ENCODE assay signal across 16 mouse cellular contexts in genomic region chr9:59163390-59163976, GRCm38 (mm10).
DNase-seq lines count a peak whose midpoint lies in the region; ATAC-seq and TF ChIP-seq lines count a peak whose summit lies in the region.
"Had no signal": no experiment of that assay in that cellular context is flagged by ENCODE, and none has a peak within 500 bp of the region (broad histone marks: within the 10 kb centered on the region; RNA-seq: fewer than 3 reads in every experiment).

No protein-coding gene starts in this region.

- TF ChIP-seq CTCF in thymus, adult 2 months (IDR thresholded peaks at IDR 0.05; ENCODE audit: borderline replicate concordance, control insufficient read depth, extremely low read depth, insufficient read depth, low read length, poor library complexity): no peak

- H3K4me1 ChIP-seq in hindbrain, embryonic 11.5 days (replicated peaks; ENCODE audit: control insufficient read depth, insufficient read depth, low read length): peaks cover 4% of the 10 kb centered on the region
- peaks cover 18% of the 10 kb centered on the region for H3K4me1 ChIP-seq in midbrain, embryonic 13.5 days (replicated peaks)
- peaks cover 13% of the 10 kb centered on the region for H3K4me1 ChIP-seq in neural tube, embryonic 15.5 days
- H3K4me1 ChIP-seq in thymus, adult 2 months (replicated peaks; ENCODE audit: control insufficient read depth, insufficient read depth, low read length): no peaks in the 10 kb centered on the region
- H3K4me1 ChIP-seq: heart, embryonic 12.5 days; limb, embryonic 15.5 days had no signal

- DNase-seq in embryo, embryonic 9.5 days (ENCODE audit: extremely low spot score): peak; percentile 26
- DNase-seq in hindbrain, embryonic 11.5 days (ENCODE audit: low spot score): peak; percentile 57
- DNase-seq in thymus, postnatal 0 days (ENCODE audit: low spot score): no peak
- no peak for DNase-seq in urinary bladder, postnatal 36 days (ENCODE audit: low spot score in 2 of 2)
- no peak for DNase-seq in heart, postnatal 4 days
- DNase-seq in thymus, adult 2 months: no peak
- DNase-seq: adrenal gland, postnatal 36 days; cerebellum, adult 11 months; kidney, adult 2 months; lung, adult 18-20 months had no signal

- H3K27me3 ChIP-seq in hindbrain, embryonic 11.5 days (ENCODE audit: control insufficient read depth, insufficient read depth, low read length): no peaks in the 10 kb centered on the region
- H3K27me3 ChIP-seq in midbrain, embryonic 13.5 days: no peaks in the 10 kb centered on the region
- no peaks in the 10 kb centered on the region for H3K27me3 ChIP-seq in neural tube, embryonic 15.5 days (replicated peaks)
- H3K27me3 ChIP-seq in thymus, adult 2 months (ENCODE audit: control insufficient read depth, insufficient read depth, low read length): no peaks in the 10 kb centered on the region
- H3K27me3 ChIP-seq: heart, embryonic 12.5 days; limb, embryonic 15.5 days had no signal

- peak; percentile 90 for ATAC-seq in hindbrain, embryonic 11.5 days (ENCODE audit: low FRiP score)
- peak; percentile 76 for ATAC-seq in midbrain, embryonic 13.5 days
- peak; percentile 88 for ATAC-seq in neural tube, embryonic 15.5 days (ENCODE audit: low FRiP score)

- H3K9me3 ChIP-seq in hindbrain, embryonic 11.5 days (ENCODE audit: control insufficient read depth, low read length): no peaks in the 10 kb centered on the region
- no peaks in the 10 kb centered on the region for H3K9me3 ChIP-seq in midbrain, embryonic 13.5 days
- H3K9me3 ChIP-seq in neural tube, embryonic 15.5 days (replicated peaks): no peaks in the 10 kb centered on the region
- H3K9me3 ChIP-seq: heart, embryonic 12.5 days; limb, embryonic 15.5 days had no signal

- peak overlapping the region; percentile 45 for H3K27ac ChIP-seq in hindbrain, embryonic 11.5 days (ENCODE audit: low read depth, low read length)
- H3K27ac ChIP-seq in midbrain, embryonic 13.5 days: peak overlapping the region; percentile 77
- H3K27ac ChIP-seq in neural tube, embryonic 15.5 days (replicated peaks): peak overlapping the region; percentile 67
- H3K27ac ChIP-seq in thymus, adult 2 months (ENCODE audit: control insufficient read depth, insufficient read depth, low read length): no peak overlapping the region
- H3K27ac ChIP-seq: limb, embryonic 15.5 days; macrophage had no signal

- TF ChIP-seq POLR2A in thymus, adult 2 months (IDR thresholded peaks at IDR 0.05; ENCODE audit: control insufficient read depth, extremely low read depth, insufficient read depth, low read length, poor library complexity): no peak

- no peaks in the 10 kb centered on the region for H3K36me3 ChIP-seq in hindbrain, embryonic 11.5 days (ENCODE audit: control insufficient read depth, insufficient read depth, low read length)
- H3K36me3 ChIP-seq in midbrain, embryonic 13.5 days: no peaks in the 10 kb centered on the region
- no peaks in the 10 kb centered on the region for H3K36me3 ChIP-seq in neural tube, embryonic 15.5 days
- H3K36me3 ChIP-seq in thymus, adult 2 months (ENCODE audit: control insufficient read depth, insufficient read depth, low read length): no peaks in the 10 kb centered on the region
- H3K36me3 ChIP-seq: heart, embryonic 12.5 days; limb, embryonic 15.5 days had no signal

- H3K4me3 ChIP-seq in hindbrain, embryonic 11.5 days (ENCODE audit: low read depth, low read length): no peak overlapping the region
- no peak overlapping the region for H3K4me3 ChIP-seq in midbrain, embryonic 13.5 days (replicated peaks)
- H3K4me3 ChIP-seq in neural tube, embryonic 15.5 days (replicated peaks): no peak overlapping the region
- no peak overlapping the region for H3K4me3 ChIP-seq in thymus, adult 2 months (ENCODE audit: control insufficient read depth, insufficient read depth, low read length)
- H3K4me3 ChIP-seq: erythroblast, embryonic 14.5 days; heart, embryonic 12.5 days; limb, embryonic 15.5 days had no signal

- no peak overlapping the region for H3K9ac ChIP-seq in hindbrain, embryonic 11.5 days (ENCODE audit: low read depth, low read length)
- H3K9ac ChIP-seq in midbrain, embryonic 13.5 days (replicated peaks): no peak overlapping the region
- H3K9ac ChIP-seq in neural tube, embryonic 15.5 days (replicated peaks): no peak overlapping the region
- H3K9ac ChIP-seq: heart, embryonic 12.5 days; limb, embryonic 15.5 days had no signal

- 24% methylated on average over 6 of the region's 6 CpGs for WGBS in hindbrain, embryonic 11.5 days
- 13% methylated on average over 6 of the region's 6 CpGs for WGBS in midbrain, embryonic 13.5 days
- WGBS in neural tube, embryonic 15.5 days: 13% methylated on average over 6 of the region's 6 CpGs
- WGBS in thymus, adult 2 months: 76% methylated on average over 6 of the region's 6 CpGs

- H3K4me2 ChIP-seq in hindbrain, embryonic 11.5 days (replicated peaks; ENCODE audit: low read depth, low read length): no peak overlapping the region
- no peak overlapping the region for H3K4me2 ChIP-seq in midbrain, embryonic 13.5 days (replicated peaks)
- H3K4me2 ChIP-seq in neural tube, embryonic 15.5 days: no peak overlapping the region
- H3K4me2 ChIP-seq: heart, embryonic 12.5 days; limb, embryonic 15.5 days had no signal

Comparison
In these comparisons a context has a peak if more than half of its experiments do, and no peak if none do; other contexts are left out.
1. DNase-seq: peak in embryo, embryonic 9.5 days (single experiment) and hindbrain, embryonic 11.5 days (single experiment); none in thymus, postnatal 0 days (single experiment), urinary bladder, postnatal 36 days (0 of 2), heart, postnatal 4 days (single experiment) and thymus, adult 2 months (single experiment).
2. Peak in every context shown above with its lines, with median percentiles within 50 percentile points of each other: ATAC-seq.